Mouse (Mus musculus) MN1 (cell line): ENCODE data around the gene Sf3b1.
"Not testable (repeated sequence)": the region's sequence is repeated elsewhere in the genome, so short reads cannot be mapped to it uniquely, and the experiment has no call there.

Experiments
- DNase-seq: peaks from one replicate; pipeline ENCODE4 v3.0.0-alpha.2; 2016; ENCODE audit warnings: low spot score

Gene Sf3b1

GRCm38 (mm10) chr1:54956995-54957394 is 70.3 kb downstream of the Sf3b1 start:
- not testable (repeated sequence) for DNase-seq

GRCm38 (mm10) chr1:54954856-54955255 is 72.4 kb downstream of the Sf3b1 start:
- no peak for DNase-seq

GRCm38 (mm10) chr1:54944648-54945047 is 82.6 kb downstream of the Sf3b1 start:
- no peak for DNase-seq

- no peak for DNase-seq
Measured at GRCm38 (mm10) chr1:54935466-54935865, 91.8 kb downstream of the Sf3b1 start.
